In genomic region chr1:179756477-179756876, GRCm38 (mm10) we compare ENCODE assay signal across 24 mouse cellular contexts. TPM values are rescaled to one million over a fixed set of nuclear protein-coding genes. Genes with fewer than 3 reads are reported as not detected.
"Had no signal": no experiment of that assay in that cellular context is flagged by ENCODE, and none has a peak within 500 bp of the region (broad histone marks: within the 10 kb centered on the region; RNA-seq: fewer than 3 reads in every experiment).

No protein-coding gene starts in this region.

- ATAC-seq: liver, postnatal 0 days; lung, postnatal 0 days; midbrain, embryonic 13.5 days; midbrain, embryonic 15.5 days had no signal

- DNase-seq: liver, postnatal 0 days; lung, adult 2 months; lung, postnatal 14 days; lung, postnatal 36 days; right cerebral cortex, postnatal 14 days; thymus, adult 2 months; thymus, postnatal 25 days; thymus, postnatal 4 days had no signal

- H3K4me1 ChIP-seq: lung, embryonic 15.5 days; midbrain, embryonic 13.5 days; midbrain, embryonic 15.5 days; neural tube, embryonic 12.5 days; stomach, embryonic 15.5 days had no signal

- H3K4me3 ChIP-seq: lung, embryonic 15.5 days; midbrain, embryonic 13.5 days; midbrain, embryonic 15.5 days; neural tube, embryonic 12.5 days; stomach, embryonic 15.5 days had no signal

- H3K9me3 ChIP-seq: lung, embryonic 15.5 days; midbrain, embryonic 13.5 days; midbrain, embryonic 15.5 days; neural tube, embryonic 12.5 days; stomach, embryonic 15.5 days had no signal

- H3K27me3 ChIP-seq: lung, embryonic 15.5 days; midbrain, embryonic 13.5 days; midbrain, embryonic 15.5 days; neural tube, embryonic 12.5 days; stomach, embryonic 15.5 days had no signal

- H3K27ac ChIP-seq: lung, embryonic 15.5 days; macrophage; midbrain, embryonic 13.5 days; midbrain, embryonic 15.5 days; neural tube, embryonic 12.5 days; stomach, embryonic 15.5 days; stomach, postnatal 0 days had no signal

RNA-seq across cellular contexts. Expression of gene Kif28, which starts 11.4 kb away (rescaled TPM):
- total RNA-seq: megakaryocyte, adult 5-6 weeks; monocyte, adult 5-6 weeks; neutrophil, adult 5-6 weeks had no signal
- polyA plus RNA-seq: liver, postnatal 0 days; lung, embryonic 15.5 days; lung, postnatal 0 days; macrophage; midbrain, embryonic 11.5 days; midbrain, embryonic 15.5 days; midbrain, postnatal 0 days; neural tube, embryonic 14.5 days; spleen, adult 2 months; stomach, postnatal 0 days; urinary bladder, adult 2 months had no signal

RNA-seq across cellular contexts. Expression of gene Gm10518, which starts 46.7 kb away (rescaled TPM):
- total RNA-seq: midbrain, postnatal 0 days; monocyte, adult 5-6 weeks had no signal
- polyA plus RNA-seq: lung, adult 2 months; lung, embryonic 15.5 days; lung, postnatal 0 days; macrophage; midbrain, postnatal 0 days; spleen, adult 2 months; thymus, adult 2 months; urinary bladder, adult 2 months had no signal
